Mouse (Mus musculus): ENCODE measurements at regions not wholly inside any gene's neighbourhood (a gene's known extent, or its start where the extent isn't known, plus 50 kb on each side); places are given as distances from the start of the nearest gene placed in this dataset.

DNA sequence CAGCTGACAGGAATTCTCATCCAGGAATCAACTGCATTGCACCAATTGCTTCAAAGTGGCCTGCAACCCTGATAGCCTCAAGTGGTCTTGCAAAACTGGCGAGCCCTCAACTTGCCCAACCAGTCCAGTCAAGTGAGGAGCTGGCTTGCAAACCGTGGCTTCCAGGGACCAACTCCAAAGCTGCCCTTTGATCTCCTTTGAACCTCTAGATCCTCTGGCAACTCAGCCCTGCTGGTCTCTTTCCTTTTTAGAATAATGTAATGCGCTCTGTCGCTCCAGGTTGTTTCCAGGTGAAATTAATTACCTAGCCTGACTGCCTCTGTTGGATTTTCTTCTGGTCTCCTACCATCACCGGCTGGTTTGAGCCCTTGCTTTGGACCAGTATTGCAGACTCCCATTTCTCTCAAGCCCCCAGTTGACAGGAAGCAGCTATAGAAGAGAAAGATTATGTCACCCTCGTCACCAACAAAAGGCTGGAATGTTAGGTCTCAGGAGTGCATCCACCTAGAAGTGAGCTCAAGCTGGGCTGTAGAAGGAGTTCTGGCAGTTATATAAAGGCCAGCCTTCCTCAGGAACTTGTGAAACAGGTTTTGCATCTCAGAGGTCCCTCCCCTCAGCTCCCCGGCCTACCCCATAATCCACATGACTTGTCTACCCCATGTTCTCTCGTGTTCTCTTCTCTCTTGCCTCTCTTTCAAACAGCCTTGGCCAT is 49.8 kb upstream of the Abcd3 start:
- no peak for DNase-seq (ENCODE audit: low read depth, low spot score)
